Mouse (Mus musculus): Measurements from ENCODE around the gene Ftcd.
A peak's percentile ranks its signal among the peaks of the same experiment; 100 is the strongest.

Ftcd gene

DNA sequence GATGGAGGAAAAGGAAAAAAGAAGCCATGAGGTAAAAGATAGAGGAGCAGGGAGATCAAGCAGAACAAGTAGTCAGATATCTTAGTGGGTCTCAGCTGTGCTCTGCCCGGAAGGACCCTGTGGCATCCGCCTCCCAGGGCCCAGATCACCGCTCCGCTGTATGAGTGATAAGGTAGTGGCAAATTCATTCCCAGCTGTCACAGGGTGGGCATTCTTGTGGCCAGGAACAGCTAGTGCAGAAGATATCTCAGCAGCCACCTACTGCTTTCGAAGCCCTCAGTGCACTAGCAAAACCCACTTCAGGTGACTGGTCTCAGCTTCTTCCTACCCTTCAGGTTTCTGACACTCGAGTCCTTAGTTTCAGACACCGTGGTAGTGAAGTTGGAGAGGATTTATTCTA is 37.0 kb downstream of the Ftcd start:
- DNase-seq (ENCODE audit: low spot score): no peak

- no peak for DNase-seq (ENCODE audit: low spot score)
Observed at GRCm38 (mm10) chr10:76622411-76622810, 47.0 kb downstream of the Ftcd start.

- peak; percentile 81 for DNase-seq (ENCODE audit: low spot score)
Observed at GRCm38 (mm10) chr10:76622928-76623680, 47.7 kb downstream of the Ftcd start, which contains the start of gene Col6a2. TSS of gene Col6a2 (minus strand) at chr10:76623630.

DNA sequence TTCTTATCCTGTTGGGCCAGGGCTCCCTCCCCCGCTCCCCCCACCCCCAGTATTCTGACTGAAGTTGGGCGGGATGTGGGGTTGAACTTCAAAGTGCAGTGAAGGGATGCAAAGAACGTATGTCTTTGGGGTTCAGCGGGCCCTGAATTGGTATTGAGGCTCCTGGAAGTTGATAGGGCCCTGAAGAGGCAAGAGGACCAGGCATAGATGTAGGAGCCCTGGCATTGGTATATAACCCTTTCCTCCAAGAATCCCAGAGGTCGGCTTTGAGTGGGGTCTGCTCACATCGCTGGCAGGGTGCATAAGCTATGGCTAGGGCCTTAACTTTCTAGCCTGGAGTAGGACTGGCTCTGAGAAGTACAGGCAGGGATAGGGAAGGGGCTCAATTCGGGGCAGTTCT is 48.3 kb downstream of the Ftcd start:
- DNase-seq (ENCODE audit: low spot score): no peak

DNA sequence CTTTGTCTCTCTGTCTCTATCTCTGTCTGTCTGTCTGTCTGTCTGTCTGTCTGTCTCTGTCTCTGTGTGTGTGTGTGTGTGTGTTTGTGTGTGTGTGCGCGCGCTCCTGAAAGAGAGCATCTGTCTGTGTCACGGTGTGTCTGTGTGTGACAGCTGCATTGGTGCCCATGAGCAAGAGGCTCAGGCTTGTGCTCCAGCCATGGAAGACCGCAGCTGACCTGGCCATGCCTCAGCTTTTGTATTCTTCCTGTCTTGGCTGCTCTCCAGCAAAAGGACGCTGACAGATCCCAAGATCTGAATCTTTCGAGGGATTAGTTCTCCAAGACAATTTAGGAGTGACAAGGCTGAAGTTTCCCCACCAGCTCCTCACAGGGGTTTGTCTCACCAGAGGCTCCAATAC is 49.5 kb downstream of the Ftcd start:
- no peak for DNase-seq (ENCODE audit: low spot score)

GRCm38 (mm10) chr10:76627714-76628113 is 52.3 kb downstream of the Ftcd start:
- DNase-seq (ENCODE audit: low spot score): no peak

DNA sequence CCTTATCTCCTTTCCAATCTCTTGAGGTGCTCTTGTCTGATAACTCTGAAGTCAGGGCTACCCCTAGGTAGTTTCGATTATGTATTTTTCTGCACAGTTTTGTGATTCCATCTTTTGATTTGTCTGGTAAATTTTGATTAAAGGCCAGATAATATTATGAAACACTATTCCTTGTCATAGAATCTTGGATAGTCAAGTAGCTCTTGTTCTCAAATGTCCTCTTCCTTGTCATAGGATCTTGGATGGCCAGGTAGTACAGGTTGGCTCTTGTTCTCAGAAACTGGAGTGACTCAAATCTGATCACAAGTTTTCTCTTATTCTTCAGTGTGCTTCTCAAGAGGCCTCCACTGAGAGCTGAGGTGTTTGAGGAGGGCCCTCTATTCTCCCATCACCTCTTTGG is 55.2 kb downstream of the Ftcd start:
- no peak for DNase-seq (ENCODE audit: low spot score)

GRCm38 (mm10) chr10:76632630-76633029 is 57.2 kb downstream of the Ftcd start:
- DNase-seq (ENCODE audit: low spot score): no peak

DNA sequence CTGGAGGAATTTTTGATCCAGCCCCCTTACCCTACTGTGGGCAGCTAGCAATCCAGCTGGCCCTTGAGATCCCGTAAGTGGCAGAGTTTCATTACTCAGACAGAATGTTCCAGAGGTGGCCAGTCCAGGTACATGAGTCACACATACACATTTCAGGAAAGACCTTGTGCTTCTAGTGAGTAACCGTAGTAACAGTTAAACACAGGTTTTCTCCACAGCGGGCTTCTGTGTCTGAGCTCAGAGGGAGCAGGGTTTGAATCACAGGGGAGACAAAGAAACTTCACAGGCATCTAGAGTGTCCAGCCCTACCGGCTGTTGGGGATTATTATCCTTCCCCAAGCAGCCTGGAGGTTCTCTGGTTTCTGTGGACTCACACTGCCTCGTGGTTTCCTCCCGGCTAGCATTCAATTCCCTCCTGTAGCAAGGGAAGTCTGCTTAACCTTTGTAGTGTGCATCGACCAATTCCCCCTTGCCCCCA is 58.7 kb downstream of the Ftcd start:
- DNase-seq (ENCODE audit: low spot score): no peak

DNA sequence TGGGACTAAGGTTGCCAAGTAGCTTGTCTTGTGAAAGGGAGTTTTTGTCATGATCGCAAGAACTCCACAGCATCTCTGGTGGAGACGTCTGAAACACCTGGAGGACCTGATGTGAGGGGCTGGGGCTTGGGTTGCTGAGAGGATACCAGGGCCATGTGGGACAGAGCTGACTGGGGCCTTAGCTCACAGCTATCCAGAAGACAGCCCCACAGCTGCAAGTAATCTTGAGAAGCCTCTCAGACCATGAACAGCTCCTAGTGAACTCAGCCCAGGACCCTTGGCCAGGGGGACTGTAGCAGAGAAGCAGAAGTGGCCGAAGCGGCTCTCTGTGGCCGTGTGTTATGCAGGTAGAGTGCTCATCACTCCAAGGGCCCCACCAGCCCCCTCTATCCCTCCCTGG is 59.1 kb downstream of the Ftcd start:
- DNase-seq (ENCODE audit: low spot score): no peak

DNA sequence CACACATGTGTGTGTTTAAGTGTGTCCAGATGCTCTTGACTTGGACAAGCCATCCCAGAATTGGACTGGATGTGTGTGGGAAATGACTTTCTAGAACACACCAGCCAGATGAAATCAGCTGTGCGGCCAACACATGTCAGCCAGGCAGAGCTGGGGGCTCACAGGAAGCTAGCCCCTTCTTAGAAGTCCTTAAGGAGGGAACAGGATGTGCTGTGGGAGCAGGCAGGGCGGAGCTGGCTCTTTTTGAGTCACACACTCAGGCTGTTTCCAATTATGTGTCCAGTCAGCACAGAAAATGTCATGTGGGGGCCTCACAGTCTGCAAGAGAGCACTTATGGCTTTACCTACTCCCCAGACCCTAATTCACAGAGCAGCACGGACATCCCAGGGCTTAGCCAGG is 60.6 kb downstream of the Ftcd start:
- DNase-seq (ENCODE audit: low spot score): peak; percentile 64

DNA sequence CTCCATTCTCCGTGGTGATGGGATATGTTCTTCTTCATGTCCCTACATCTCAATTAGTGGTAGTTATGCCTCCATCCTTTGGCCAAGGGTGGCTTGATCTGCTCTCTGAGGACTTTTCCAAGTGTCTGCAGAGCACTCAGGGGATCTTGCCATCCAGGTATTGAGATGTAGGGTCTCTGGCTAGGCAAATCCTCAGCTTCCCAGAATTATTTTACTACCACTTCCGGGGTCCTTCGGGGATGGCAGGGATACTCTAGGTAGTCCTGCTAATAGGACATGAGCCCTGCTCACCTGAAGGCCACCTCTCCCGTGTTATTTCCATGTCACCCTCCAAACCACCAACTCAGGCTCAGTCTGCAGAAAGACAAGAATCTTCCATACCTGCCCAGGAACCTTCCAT is 61.2 kb downstream of the Ftcd start:
- DNase-seq (ENCODE audit: low spot score): no peak
